Mouse (Mus musculus): ENCODE results near the gene Jmjd1c. TPM values are rescaled to one million over a fixed set of nuclear protein-coding genes. Genes with fewer than 3 reads are reported as not detected.
"Not testable (repeated sequence)": the region's sequence is repeated elsewhere in the genome, so short reads cannot be mapped to it uniquely, and the experiment has no call there.

Gene Jmjd1c
- total RNA-seq, 2 experiments from 2014 or later: 18.1 to 23.6 TPM

DNA sequence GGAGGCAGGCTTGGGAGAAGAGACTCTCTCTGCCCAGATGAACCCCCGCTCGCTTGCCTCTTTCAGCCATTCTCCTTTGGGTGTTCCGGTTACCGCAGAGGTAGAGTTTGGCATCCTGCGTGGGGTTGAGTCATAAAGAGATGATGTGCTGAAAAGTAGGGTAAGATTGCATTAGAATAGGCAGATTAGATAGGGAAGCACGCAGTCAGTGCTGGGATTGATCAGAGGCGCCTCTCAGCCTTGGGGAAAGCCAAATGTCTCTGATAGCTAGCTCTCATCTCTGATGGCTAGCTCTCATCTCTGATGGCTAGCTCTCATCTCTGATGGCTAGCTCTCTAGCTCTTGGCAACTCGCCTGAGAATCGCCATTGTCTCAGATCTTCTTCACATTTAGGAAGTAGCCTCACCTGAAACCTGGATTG lies 4.9 kb downstream of the Jmjd1c start:
- no peak for DNase-seq

GRCm38 (mm10) chr10:67104543-67104942 lies 8.6 kb downstream of the Jmjd1c start:
- DNase-seq: no peak

GRCm38 (mm10) chr10:67105331-67106217 lies 9.6 kb downstream of the Jmjd1c start:
- DNase-seq: no peak

DNA sequence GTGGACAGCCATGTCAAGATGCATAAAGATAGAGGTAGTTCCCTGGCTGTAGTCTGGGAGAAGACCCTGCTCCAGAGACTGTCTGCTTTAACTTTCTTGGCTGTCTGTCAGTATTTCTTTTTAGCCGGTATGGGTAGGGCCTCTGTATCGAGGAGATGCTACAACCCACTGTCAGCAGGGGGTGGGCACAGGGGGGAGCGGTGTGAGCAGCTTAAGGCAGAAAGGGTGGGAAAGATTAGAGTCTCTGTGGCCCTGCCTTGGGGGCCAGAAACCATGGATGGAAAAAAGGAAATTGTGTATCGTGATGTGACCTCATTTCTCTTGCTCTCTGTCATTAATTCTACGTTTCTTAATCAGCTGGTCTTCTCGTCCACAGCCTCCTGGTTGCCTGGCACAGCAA lies 10.5 kb downstream of the Jmjd1c start:
- DNase-seq: no peak

GRCm38 (mm10) chr10:67107017-67107761 lies 11.3 kb downstream of the Jmjd1c start:
- DNase-seq: no peak

- no peak for DNase-seq
Measured at GRCm38 (mm10) chr10:67108096-67108495, 12.2 kb downstream of the Jmjd1c start.

- DNase-seq: no peak
Measured at GRCm38 (mm10) chr10:67109635-67110034, 13.7 kb downstream of the Jmjd1c start.

- no peak for DNase-seq
Measured at GRCm38 (mm10) chr10:67111044-67111798, 15.3 kb downstream of the Jmjd1c start.

DNA sequence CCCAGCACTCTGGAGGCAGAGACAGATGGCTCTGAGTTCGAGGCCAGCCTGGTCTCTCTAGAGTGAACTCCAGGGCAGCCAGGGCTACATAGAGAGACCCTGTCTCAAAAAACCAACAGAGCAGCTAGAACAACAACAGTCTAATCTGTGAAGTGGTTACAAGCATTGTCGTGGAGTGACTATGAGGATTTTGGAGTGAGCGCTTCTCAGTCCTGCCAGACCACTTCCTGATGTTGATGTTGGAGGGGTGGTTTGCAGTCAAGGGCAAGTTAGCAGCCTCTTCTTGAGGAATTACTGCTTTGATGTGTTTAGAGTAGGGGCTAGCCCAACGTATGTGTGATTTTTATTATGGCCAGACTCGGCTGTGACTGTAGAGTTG lies 15.9 kb downstream of the Jmjd1c start:
- DNase-seq: no peak

DNA sequence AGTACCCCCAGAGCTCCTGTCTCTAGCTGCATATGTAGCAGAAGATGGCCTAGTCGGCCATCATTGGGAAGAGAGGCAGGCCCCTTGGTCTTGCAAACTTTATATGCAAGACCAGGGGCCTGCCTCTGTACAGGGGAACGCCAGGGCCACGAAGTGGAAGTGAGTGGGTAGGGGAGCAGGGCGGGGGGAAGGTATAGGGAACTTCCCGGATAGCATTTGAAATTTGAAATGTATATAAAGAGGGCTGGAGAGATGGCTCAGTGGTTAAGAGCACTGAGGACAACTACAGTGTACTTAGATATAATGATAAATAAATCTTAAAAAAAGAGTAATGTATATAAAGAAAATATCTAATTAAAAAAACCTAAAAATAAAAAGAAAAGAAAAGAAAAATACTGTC lies 17.0 kb downstream of the Jmjd1c start:
- DNase-seq: not testable (repeated sequence)

DNA sequence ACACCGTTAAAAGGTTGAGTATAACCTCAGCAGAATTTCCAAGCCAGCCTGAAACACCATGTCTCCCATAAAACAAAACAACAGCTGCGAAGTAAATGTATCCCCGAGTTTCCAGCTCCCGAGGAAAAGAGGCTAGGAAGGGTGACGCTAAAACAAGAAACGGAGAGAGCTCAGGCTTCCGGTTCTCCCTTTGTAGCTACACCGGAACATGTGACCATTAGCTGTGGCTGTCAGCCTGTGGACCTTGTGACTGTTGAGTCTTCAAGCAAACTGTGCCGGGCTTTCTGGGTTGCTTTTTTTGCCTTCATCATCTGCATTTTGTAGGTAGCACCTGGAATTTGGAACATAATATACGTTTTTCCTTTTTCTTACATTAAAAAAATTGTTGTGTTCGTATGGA lies 17.9 kb downstream of the Jmjd1c start:
- DNase-seq: no peak

GRCm38 (mm10) chr10:67115115-67115514 lies 19.2 kb downstream of the Jmjd1c start:
- DNase-seq: no peak

DNA sequence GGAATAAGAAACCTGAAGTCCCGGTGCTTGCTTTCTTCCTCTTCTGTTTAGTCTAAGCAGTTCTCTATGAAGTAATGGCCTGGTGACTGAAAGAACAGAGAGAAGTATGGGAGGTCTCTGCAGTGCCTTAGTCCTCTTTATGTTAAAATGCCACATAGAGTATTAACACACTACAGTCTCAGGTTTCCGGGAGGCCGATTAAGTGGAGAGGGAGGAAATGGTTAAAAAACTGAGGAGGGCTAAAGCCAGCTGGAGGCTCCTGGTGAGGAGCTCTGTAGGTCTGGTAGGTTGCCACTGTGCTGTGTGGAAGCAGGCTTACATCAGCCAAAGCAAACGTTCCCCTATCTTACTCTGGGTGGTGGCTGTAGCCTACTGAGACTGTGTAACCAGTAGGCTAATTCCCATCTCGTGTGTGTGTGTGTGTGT lies 19.8 kb downstream of the Jmjd1c start:
- peak; percentile 38 for DNase-seq

DNA sequence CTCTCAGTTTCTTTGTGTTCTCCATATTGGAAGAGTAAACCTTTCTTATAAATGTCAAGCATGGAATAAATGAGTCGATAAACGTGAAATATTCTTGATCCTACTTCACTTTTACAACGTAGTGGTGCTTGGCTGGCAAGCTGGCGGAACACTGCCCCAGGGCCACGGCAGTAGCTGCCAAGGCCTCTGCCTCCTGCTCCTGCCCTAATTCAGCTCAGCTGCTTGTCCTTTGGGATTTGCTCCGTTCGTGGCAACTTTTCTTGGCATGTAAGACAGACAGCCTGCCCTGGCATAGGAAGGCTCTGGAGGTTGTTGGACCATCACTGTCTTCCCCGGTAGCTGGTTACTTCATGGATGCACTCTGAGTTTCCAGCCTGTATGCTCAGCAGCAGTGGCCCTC lies 20.3 kb downstream of the Jmjd1c start:
- peak; percentile 46 for DNase-seq

GRCm38 (mm10) chr10:67119291-67119690 lies 23.4 kb downstream of the Jmjd1c start:
- DNase-seq: no peak

DNA sequence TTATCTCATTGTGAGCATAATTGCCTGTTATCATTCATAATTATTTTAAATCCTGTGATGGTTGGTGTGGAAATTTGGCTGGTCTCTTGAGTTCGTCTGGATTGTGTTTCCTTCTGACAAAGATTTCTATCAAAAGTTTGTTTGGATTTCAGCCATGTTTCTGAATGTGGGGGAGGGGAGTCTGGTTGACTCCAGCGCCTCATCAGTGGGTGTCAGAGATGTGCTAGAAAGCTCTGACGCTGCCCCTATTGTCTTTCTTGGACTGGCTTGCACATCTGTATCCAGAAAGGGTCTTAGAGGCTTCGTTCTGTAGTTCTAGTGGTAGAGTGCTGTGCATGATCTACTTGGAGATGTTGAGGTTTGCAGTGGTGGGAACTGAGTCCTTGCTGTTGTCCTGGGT lies 24.3 kb downstream of the Jmjd1c start:
- no peak for DNase-seq

DNA sequence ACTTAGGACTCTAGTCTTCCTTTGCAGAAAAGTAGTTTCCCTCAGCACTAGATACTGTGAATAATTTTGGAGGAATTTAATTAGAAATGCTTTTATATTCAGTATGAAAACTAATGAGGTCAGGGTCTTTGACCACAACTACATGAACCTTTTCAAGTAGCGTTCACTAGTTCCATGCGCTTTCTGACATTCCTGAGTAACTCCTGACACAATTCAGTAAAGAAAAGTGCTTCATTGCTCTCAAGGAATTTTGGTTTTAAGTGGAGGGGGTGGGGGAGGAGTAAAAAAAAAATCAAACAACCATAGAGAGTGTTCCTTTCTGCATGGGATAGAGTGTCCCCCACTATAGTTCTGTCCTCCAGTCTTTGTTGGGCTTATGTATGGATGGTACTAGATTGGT lies 24.7 kb downstream of the Jmjd1c start:
- no peak for DNase-seq

DNA sequence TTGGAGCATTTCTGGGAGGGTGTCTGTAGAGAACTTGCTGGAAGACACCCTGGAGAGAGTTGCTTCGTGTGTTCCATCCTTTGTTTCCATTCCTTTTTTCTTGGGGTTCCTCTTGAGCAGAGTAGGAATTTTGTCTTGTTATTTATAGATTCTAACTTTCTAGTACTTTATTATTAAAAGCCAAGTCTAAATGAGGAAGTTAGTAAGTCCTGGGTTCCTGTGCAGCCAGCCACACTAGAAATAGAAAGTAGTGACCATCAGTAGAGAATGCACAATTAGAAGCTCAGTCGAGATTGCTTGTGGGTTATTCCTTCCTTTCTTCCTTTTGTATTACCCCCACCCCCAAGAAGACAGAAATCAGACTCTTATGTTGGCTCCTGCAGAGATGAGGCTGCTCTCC lies 27.8 kb downstream of the Jmjd1c start:
- no peak for DNase-seq

- no peak for DNase-seq
Measured at GRCm38 (mm10) chr10:67124156-67124555, 28.2 kb downstream of the Jmjd1c start.

DNA sequence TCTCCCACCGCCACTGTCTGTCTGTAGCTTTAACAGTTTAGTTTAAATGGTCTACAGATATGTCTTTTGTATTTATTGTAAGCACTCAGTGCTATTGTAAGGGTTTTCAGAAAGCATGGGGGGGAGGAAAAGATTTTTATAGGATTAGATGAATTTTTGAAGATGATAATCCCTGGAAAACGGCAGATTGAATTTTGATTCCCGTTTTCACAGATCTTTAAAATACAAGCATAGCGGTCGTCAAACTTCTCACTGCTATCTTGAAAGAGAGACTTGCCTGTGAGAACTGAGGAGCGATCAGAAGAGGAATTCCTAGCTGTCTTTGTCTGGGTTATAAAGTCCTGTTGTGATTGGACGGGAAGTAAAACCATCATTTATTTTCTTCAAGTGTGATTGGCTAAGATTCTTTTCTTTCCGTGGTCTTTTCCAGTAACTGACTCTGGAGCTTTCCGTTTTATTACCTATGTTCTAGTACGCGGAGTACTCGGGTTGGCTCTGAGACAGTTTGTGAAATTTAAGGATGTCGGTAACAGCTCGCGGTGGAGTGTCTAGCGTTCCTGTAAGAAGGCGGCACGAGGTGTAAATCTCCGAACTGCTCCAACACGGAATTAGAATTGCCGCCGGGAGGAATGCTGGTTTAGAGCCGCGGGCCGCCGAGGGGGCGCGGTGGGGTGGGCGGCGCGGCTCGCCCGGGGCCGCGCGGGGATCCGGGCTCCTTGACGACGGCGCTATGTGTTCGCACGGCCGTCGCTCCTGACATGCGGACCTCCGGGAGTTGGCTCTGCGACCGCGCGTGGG lies 30.3 kb downstream of the Jmjd1c start:
- DNase-seq: peak; percentile 64

DNA sequence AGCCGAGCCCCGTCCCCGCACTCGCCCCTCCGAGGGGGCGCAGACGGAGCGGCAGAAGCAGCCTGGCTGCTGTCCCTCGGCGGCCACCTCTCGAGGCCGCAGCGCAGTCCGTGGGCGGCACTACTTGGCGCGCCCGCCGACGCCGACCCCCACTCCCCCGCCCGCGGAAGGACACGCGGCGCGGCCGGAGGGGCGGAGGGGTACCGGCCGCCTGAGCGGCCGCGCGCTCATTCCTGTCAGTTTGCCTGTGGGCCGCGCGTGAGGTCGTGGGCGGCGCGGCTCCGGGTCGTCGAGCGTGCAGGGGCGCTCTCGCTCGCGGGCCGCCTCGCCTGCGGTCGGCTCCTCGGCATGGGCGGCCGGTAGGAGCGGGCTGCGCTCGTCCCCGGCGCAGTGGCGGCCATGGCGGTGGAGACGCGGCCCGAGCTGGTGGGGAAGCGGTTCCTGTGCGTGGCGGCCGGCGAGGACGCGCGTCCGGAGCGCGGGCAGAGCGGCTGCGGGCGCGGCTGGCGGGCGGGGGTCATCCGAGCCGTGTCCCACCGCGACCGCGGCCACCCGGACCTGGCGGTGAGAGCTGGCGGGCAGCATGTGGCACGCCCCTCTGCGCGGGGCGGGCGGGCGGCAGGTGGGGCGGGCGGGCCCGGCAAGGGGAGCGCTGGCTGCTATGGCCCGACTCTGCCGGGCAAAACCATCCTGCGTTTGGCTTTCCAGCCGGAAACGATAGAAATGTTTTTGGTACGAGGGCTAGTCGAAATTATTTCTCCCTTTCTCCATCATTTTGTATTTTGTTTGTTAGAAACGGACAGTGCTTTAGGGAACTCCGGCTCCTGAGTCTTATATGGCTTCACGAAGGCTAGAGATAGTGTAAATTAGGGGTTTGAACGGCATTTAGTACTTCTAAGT lies 31.2 kb downstream of the Jmjd1c start:
- peak; percentile 45 for DNase-seq

Data from gastrocnemius, postnatal 25 days (tissue).